ENCODE assay signal across 18 mouse cellular contexts in the genomic region with DNA sequence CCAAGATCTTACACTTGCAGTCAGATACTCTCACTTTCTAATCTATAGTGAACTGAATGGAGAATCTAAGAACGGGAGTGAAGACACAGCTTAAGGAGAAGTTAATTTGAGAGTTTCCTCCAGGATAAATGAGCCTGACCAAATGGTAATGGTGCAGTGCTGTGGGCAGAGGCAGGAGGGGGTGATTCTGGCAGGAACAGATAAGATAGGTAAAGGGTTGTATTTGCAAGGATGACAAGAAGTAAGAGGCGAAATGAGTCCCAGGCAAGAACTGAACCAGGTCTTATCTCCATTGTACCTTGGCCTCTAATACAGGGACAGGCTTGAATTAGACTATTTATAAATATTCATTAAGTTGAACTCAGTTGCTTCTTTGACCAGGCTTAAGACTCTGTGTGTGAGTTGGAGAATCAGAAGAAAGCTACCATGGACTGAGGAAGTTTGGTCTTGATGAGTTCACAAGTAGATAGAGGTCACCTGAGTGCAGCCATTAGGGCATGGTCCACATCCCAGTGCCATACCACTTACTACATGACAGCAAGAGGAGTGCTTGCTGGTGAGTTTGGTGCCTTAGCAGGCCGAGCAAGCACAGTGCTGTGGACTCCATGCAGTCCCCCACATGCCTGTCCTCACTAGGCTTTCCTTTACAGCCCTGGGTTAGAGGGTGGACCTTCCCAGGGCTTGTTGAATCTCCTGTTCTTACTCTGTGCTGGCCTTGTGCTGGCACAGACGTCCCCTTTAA. TPM values are rescaled to one million over a fixed set of nuclear protein-coding genes. Genes with fewer than 3 reads are reported as not detected.
DNase-seq lines count a peak whose midpoint lies in the region; ATAC-seq lines count a peak whose summit lies in the region.
"Had no signal": no experiment of that assay in that cellular context is flagged by ENCODE, and none has a peak within 500 bp of the region (broad histone marks: within the 10 kb centered on the region; RNA-seq: fewer than 3 reads in every experiment).

No protein-coding gene starts in this region.

- 58% methylated on average over 4 of the region's 4 CpGs for WGBS in liver, embryonic 11.5 days

- intact Hi-C loops in heart, postnatal 25 days (cut with DNase I), result no loop called here

- peak overlapping the region; percentile 36 for H3K4me2 ChIP-seq in liver, embryonic 11.5 days
- H3K4me2 ChIP-seq: embryonic facial prominence, embryonic 12.5 days; neural tube, embryonic 13.5 days had no signal

- H3K9ac ChIP-seq in liver, embryonic 11.5 days (ENCODE audit: low read depth, low read length), result 0 out of 2 replicates have a peak overlapping the region, but pooled peaks have one; percentile 38
- H3K9ac ChIP-seq: embryonic facial prominence, embryonic 12.5 days; neural tube, embryonic 13.5 days had no signal

- peak; percentile 91 for DNase-seq in MEL-GATA-1-ER (ENCODE audit: extremely low read depth, low read depth)
- peak; percentile 75 for DNase-seq in c-Kit-positive CD71-positive TER-119-positive erythroid progenitor cells, embryonic 14.5 days (ENCODE audit: low spot score)
- peak; percentile 36 for DNase-seq in liver, embryonic 11.5 days (ENCODE audit: low spot score)
- DNase-seq in T-cell, adult 2 months (ENCODE audit: low spot score), result no peak
- no peak for DNase-seq in heart, postnatal 25 days (ENCODE audit: low spot score)
- no peak for DNase-seq in spleen, postnatal 14 days (ENCODE audit: low spot score in 2 of 2)
- DNase-seq: adrenal gland, postnatal 36 days; cerebellum, adult 11-12 months; kidney, adult 9 months; layer of hippocampus, postnatal 36 days; left cerebral cortex, postnatal 4 days; lung, adult 2 months; thymus, postnatal 25 days had no signal

- H3K9me3 ChIP-seq in liver, embryonic 11.5 days (ENCODE audit: control insufficient read depth, low read length), result no peaks in the 10 kb centered on the region
- H3K9me3 ChIP-seq: embryonic facial prominence, embryonic 12.5 days; neural tube, embryonic 13.5 days had no signal

- H3K36me3 ChIP-seq in liver, embryonic 11.5 days (ENCODE audit: control insufficient read depth, insufficient read depth, low read length), result peaks cover 34% of the 10 kb centered on the region

- peak; percentile 97 for ATAC-seq in liver, embryonic 11.5 days (replicated peaks; ENCODE audit: low FRiP score)
- peak; percentile 95 for ATAC-seq in megakaryocyte progenitor cell, adult 5-6 weeks (replicated peaks; ENCODE audit: poor library complexity)
- ATAC-seq: activated CD4-positive, CD25-positive, alpha-beta regulatory T cell, adult 4 months; hindbrain, postnatal 0 days had no signal

- no peaks in the 10 kb centered on the region for H3K27me3 ChIP-seq in liver, embryonic 11.5 days (replicated peaks; ENCODE audit: control insufficient read depth, insufficient read depth, low read length)
- H3K27me3 ChIP-seq: embryonic facial prominence, embryonic 12.5 days; neural tube, embryonic 13.5 days had no signal

- peaks cover 17% of the 10 kb centered on the region for H3K4me1 ChIP-seq in liver, embryonic 11.5 days (replicated peaks; ENCODE audit: control insufficient read depth, insufficient read depth, low read length)
- H3K4me1 ChIP-seq: embryonic facial prominence, embryonic 12.5 days; neural tube, embryonic 13.5 days had no signal

- peak overlapping the region; percentile 91 for H3K27ac ChIP-seq in liver, embryonic 11.5 days (ENCODE audit: low read depth, low read length)
- H3K27ac ChIP-seq: embryonic facial prominence, embryonic 12.5 days; hindbrain, postnatal 0 days; neural tube, embryonic 13.5 days had no signal

- H3K4me3 ChIP-seq in liver, embryonic 11.5 days (ENCODE audit: low read depth, low read length), result no peak overlapping the region
- H3K4me3 ChIP-seq: embryonic facial prominence, embryonic 12.5 days; neural tube, embryonic 13.5 days had no signal

RNA-seq across cellular contexts. Expression of gene Adsl, which starts 37.3 kb away (rescaled TPM):
- 256 and 262 TPM in 2 replicates for polyA plus RNA-seq in liver, embryonic 11.5 days (2014; fragmentation: Nextera tagmentation; extraction: Ambion mirVana)
- total RNA-seq in megakaryocyte progenitor cell, adult 5-6 weeks (2015), result 45.5 and 46.5 TPM in 2 replicates
- total RNA-seq in megakaryocyte progenitor cell, adult 5-6 weeks (2017), result 164 and 185 TPM in 2 replicates
- 10 to 100 TPM; 87.1 to 88.8 TPM for total RNA-seq in heart, postnatal 25 days (2021)

Comparison
In these comparisons a context has a peak if more than half of its experiments do, and no peak if none do; other contexts are left out.
1. DNase-seq: peak in MEL-GATA-1-ER (single experiment), c-Kit-positive CD71-positive TER-119-positive erythroid progenitor cells, embryonic 14.5 days (single experiment) and liver, embryonic 11.5 days (single experiment); none in T-cell, adult 2 months (single experiment), heart, postnatal 25 days (single experiment) and spleen, postnatal 14 days (0 of 2).